Comparison of ENCODE assay signal across 8 mouse cellular contexts in the genomic region with DNA sequence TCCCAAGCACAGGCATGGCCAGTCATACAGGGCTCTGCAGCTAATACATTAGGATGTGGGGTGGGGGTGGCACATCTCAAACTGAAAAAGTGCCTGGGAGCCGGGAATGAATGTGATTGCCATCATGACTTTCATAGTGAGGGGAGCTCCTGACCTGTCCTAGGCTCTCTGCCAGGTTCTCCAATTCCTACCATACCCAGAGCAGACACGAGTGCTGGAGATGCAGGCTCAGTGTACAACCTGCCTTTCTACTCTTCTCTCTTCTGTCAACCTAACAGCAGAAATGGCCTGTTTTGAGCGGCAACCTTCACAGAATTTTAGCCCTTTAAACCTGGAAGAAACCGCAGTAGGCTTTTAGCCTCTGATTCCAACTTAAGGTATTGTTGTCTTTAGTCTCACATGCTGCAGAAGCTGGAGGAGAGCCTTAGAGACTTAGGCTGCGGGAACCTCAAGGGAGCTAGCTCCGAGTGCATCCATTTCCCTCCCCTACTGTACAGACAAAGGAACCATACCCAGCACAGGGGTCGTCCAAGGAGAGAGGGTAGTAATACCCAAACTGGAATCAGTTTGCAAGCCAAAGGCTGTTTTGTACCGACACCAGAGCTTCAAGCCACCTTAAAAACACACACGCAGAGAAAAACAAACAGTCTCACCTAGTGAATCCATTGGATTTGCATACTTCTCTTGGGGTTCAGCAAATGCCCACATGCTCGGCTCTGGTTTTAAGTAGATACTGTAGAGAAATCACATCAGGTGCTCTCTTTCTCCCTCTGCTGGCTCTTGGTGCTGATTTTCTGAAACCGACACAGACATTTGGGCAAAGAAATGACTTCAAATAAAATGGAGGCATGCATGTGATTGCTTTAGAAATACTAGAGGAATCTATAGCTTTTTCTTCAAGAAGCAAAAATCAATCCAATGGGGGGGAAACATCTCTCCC.
DNase-seq lines count a peak whose midpoint lies in the region; ATAC-seq and TF ChIP-seq lines count a peak whose summit lies in the region.

No protein-coding gene starts in this region.

- no peak overlapping the region for H3K4me3 ChIP-seq in lung, postnatal 0 days (ENCODE audit: low read depth, low read length)
- H3K4me3 ChIP-seq in cerebellum, adult 2 months (replicated peaks; ENCODE audit: insufficient read depth, low read depth, low read length) = no peak overlapping the region
- peak overlapping the region; percentile 14 for H3K4me3 ChIP-seq in hindbrain, embryonic 13.5 days
- no peak overlapping the region for H3K4me3 ChIP-seq in midbrain, embryonic 12.5 days
- H3K4me3 ChIP-seq in heart, adult 2 months = no peak overlapping the region

- no peak for ATAC-seq in lung, postnatal 0 days
- ATAC-seq in hindbrain, embryonic 13.5 days (ENCODE audit: low FRiP score) = peak; percentile 84
- ATAC-seq in midbrain, embryonic 12.5 days (ENCODE audit: low FRiP score, low read depth) = peak; percentile 79

- H3K9ac ChIP-seq in lung, postnatal 0 days (replicated peaks; ENCODE audit: low read depth) = no peak overlapping the region
- H3K9ac ChIP-seq in hindbrain, embryonic 13.5 days = peak overlapping the region; percentile 60
- peak overlapping the region; percentile 20; the same call in 1 of the 2 replicates for H3K9ac ChIP-seq in midbrain, embryonic 12.5 days (replicated peaks)
- no peak overlapping the region for H3K9ac ChIP-seq in heart, adult 2 months (ENCODE audit: low read depth, low read length)

- 40% methylated on average over 11 of the region's 11 CpGs for WGBS in lung, postnatal 0 days
- 47% methylated on average over 11 of the region's 11 CpGs for WGBS in cerebellum, adult 2 months
- WGBS in hindbrain, embryonic 13.5 days = 31% methylated on average over 11 of the region's 11 CpGs
- 32% methylated on average over 11 of the region's 11 CpGs for WGBS in midbrain, embryonic 12.5 days
- 34% methylated on average over 11 of the region's 11 CpGs for WGBS in heart, adult 2 months

- no peak for TF ChIP-seq EP300 in lung, postnatal 0 days (IDR thresholded peaks at IDR 0.05)
- no peak for TF ChIP-seq EP300 in heart, adult 2 months (IDR thresholded peaks at IDR 0.05; ENCODE audit: insufficient read depth, low read depth, low read length)

- H3K27ac ChIP-seq in lung, postnatal 0 days (ENCODE audit: low read length) = no peak overlapping the region
- no peak overlapping the region for H3K27ac ChIP-seq in cerebellum, adult 2 months (ENCODE audit: insufficient read depth, low read length)
- peak overlapping the region; percentile 90 for H3K27ac ChIP-seq in hindbrain, embryonic 13.5 days
- peak overlapping the region; percentile 89 for H3K27ac ChIP-seq in midbrain, embryonic 12.5 days (replicated peaks)
- H3K27ac ChIP-seq in heart, adult 2 months = no peak overlapping the region

- peak; percentile 21 for DNase-seq in lung, postnatal 0 days (ENCODE audit: low spot score)
- DNase-seq in lung, postnatal 14 days = no peak
- peak; percentile 26 to 41 for DNase-seq in cerebellum, adult 2 months
- no peak for DNase-seq in thymus, postnatal 14 days
- DNase-seq in heart, adult 2 months = no peak
- no peak for DNase-seq in urinary bladder, postnatal 14 days (ENCODE audit: low spot score)

- intact Hi-C loops in heart, adult 2 months (cut with DNase I) = no loop called here

- TF ChIP-seq CTCF in lung, postnatal 0 days (IDR thresholded peaks at IDR 0.05) = peak; percentile 41
- peak; percentile 17; the same call in 1 of the 2 replicates for TF ChIP-seq CTCF in cerebellum, adult 2 months (IDR thresholded peaks at IDR 0.05; ENCODE audit: borderline replicate concordance, insufficient read depth, low read depth, low read length)
- TF ChIP-seq CTCF in heart, adult 2 months (IDR thresholded peaks at IDR 0.05) = no peak

- H3K4me2 ChIP-seq in lung, postnatal 0 days (replicated peaks; ENCODE audit: low read depth, low read length) = no peak overlapping the region
- peak overlapping the region; percentile 44 for H3K4me2 ChIP-seq in hindbrain, embryonic 13.5 days
- peak overlapping the region; percentile 30 for H3K4me2 ChIP-seq in midbrain, embryonic 12.5 days (replicated peaks)

- H3K27me3 ChIP-seq in lung, postnatal 0 days (replicated peaks; ENCODE audit: insufficient read depth, low read length) = no peaks in the 10 kb centered on the region
- H3K27me3 ChIP-seq in cerebellum, adult 2 months (ENCODE audit: control insufficient read depth, insufficient read depth, low read length) = no peaks in the 10 kb centered on the region
- no peaks in the 10 kb centered on the region for H3K27me3 ChIP-seq in hindbrain, embryonic 13.5 days
- H3K27me3 ChIP-seq in midbrain, embryonic 12.5 days = peaks cover 6% of the 10 kb centered on the region; the same call in 1 of the 2 replicates
- H3K27me3 ChIP-seq in heart, adult 2 months (ENCODE audit: control insufficient read depth, insufficient read depth, low read length) = no peaks in the 10 kb centered on the region

- no peak for TF ChIP-seq POLR2A in cerebellum, adult 2 months (IDR thresholded peaks at IDR 0.05; ENCODE audit: borderline replicate concordance, insufficient read depth, low read length)
- no peak for TF ChIP-seq POLR2A in heart, adult 2 months (IDR thresholded peaks at IDR 0.05; ENCODE audit: insufficient read depth, low read depth, low read length)

- H3K9me3 ChIP-seq in lung, postnatal 0 days (ENCODE audit: low read length) = no peaks in the 10 kb centered on the region
- H3K9me3 ChIP-seq in hindbrain, embryonic 13.5 days = no peaks in the 10 kb centered on the region
- H3K9me3 ChIP-seq in midbrain, embryonic 12.5 days = no peaks in the 10 kb centered on the region

- H3K36me3 ChIP-seq in lung, postnatal 0 days (ENCODE audit: insufficient read depth, low read length) = no peaks in the 10 kb centered on the region
- H3K36me3 ChIP-seq in hindbrain, embryonic 13.5 days = no peaks in the 10 kb centered on the region
- H3K36me3 ChIP-seq in midbrain, embryonic 12.5 days = no peaks in the 10 kb centered on the region
- no peaks in the 10 kb centered on the region for H3K36me3 ChIP-seq in heart, adult 2 months (ENCODE audit: control insufficient read depth, insufficient read depth, low read length)

- no peaks in the 10 kb centered on the region for H3K79me2 ChIP-seq in heart, adult 2 months (replicated peaks; ENCODE audit: control insufficient read depth, insufficient read depth, low read length)

- no peaks in the 10 kb centered on the region for H3K4me1 ChIP-seq in lung, postnatal 0 days (ENCODE audit: insufficient read depth, low read depth, low read length)
- no peaks in the 10 kb centered on the region; the same call in 1 of the 2 replicates for H3K4me1 ChIP-seq in cerebellum, adult 2 months (ENCODE audit: control insufficient read depth, insufficient read depth, low read length)
- H3K4me1 ChIP-seq in hindbrain, embryonic 13.5 days (replicated peaks) = peaks cover 27% of the 10 kb centered on the region
- peaks cover 19% of the 10 kb centered on the region for H3K4me1 ChIP-seq in midbrain, embryonic 12.5 days
- no peaks in the 10 kb centered on the region for H3K4me1 ChIP-seq in heart, adult 2 months (ENCODE audit: control insufficient read depth, insufficient read depth, low read length)

Comparison
In these comparisons a context has a peak if more than half of its experiments do, and no peak if none do; other contexts are left out.
1. DNase-seq: peak in lung, postnatal 0 days (single experiment) and cerebellum, adult 2 months (2 of 2); none in lung, postnatal 14 days (single experiment), thymus, postnatal 14 days (single experiment), heart, adult 2 months (0 of 2) and urinary bladder, postnatal 14 days (single experiment).
2. H3K27ac ChIP-seq: peak in hindbrain, embryonic 13.5 days (single experiment) and midbrain, embryonic 12.5 days (single experiment); none in lung, postnatal 0 days (single experiment), cerebellum, adult 2 months (single experiment) and heart, adult 2 months (single experiment).
3. H3K9ac ChIP-seq: peak in hindbrain, embryonic 13.5 days (single experiment) and midbrain, embryonic 12.5 days (single experiment); none in lung, postnatal 0 days (single experiment) and heart, adult 2 months (single experiment).